Mouse (Mus musculus): Measurements from ENCODE around the gene Dpm2.

The Dpm2 gene

GRCm38 (mm10) chr2:32618051-32618450, 47.4 kb downstream of the Dpm2 start:
- DNase-seq: no peak

- DNase-seq: no peak
Measured at GRCm38 (mm10) chr2:32620682-32621516, 50.2 kb downstream of the Dpm2 start.

GRCm38 (mm10) chr2:32621517-32621859, 50.8 kb downstream of the Dpm2 start, which contains the start of gene Ak1:
Ak1 (plus strand) TSS chr2:32621758.
- no peak for DNase-seq
